Mouse (Mus musculus) thymus, postnatal 10 days (tissue): ENCODE results near the gene Zfp758.
"Not testable (repeated sequence)": the region's sequence is repeated elsewhere in the genome, so short reads cannot be mapped to it uniquely, and the experiment has no call there.

Experiments used
- DNase-seq, 2 experiments: peaks; one replicate each; pipeline ENCODE4 v3.0.0; 2021; ENCODE audit warnings: low spot score in 2 of 2

Gene Zfp758

GRCm38 (mm10) chr17:22361101-22361781 is at the start of gene Zfp758, which contains the start of gene Zfp944:
Gene Zfp758 (plus strand): TSS chr17:22361453.
Gene Zfp944 (minus strand): TSS chr17:22361400.
- DNase-seq: peak; percentile 14 to 19

GRCm38 (mm10) chr17:22314219-22314618 is 47.0 kb upstream of the Zfp758 start:
- peak in 1 of 2 experiments; percentile 5 for DNase-seq

- DNase-seq: peak; percentile 84
These were observed 46.5 kb upstream of the Zfp758 start, which contains the start of gene CT030661.1 for GRCm38 (mm10) chr17:22314730-22315226. Gene CT030661.1 (minus strand): TSS chr17:22314837.

- DNase-seq: not testable (repeated sequence)
These were observed 46.0 kb upstream of the Zfp758 start for GRCm38 (mm10) chr17:22315247-22315646.

GRCm38 (mm10) chr17:22352794-22353193 is 8.5 kb upstream of the Zfp758 start:
- peak; percentile 7 to 53 for DNase-seq

- peak in 1 of 2 experiments; percentile 2 for DNase-seq
These were observed 681 bp upstream of the Zfp758 start for GRCm38 (mm10) chr17:22360572-22360971.

DNA sequence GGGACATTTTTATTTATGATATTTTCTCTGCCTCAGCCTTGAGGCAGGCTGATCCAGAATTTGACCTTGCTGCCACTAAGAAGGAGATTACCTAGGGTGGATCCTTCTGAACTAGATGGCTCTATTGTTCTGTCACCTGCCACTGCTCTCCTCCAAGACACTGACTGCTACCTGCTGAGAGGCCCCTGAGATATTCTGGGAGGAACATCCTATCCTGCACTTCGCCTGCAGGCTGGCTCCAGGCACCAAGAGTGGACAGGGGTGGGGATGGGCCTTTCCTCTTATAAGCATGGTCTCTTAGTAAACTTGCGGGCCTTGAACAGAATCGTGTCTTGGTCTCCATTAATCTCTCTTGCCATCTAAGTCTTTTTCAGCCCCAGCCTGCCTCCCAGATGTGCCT is 2.6 kb downstream of the Zfp758 start:
- DNase-seq: no peak

DNA sequence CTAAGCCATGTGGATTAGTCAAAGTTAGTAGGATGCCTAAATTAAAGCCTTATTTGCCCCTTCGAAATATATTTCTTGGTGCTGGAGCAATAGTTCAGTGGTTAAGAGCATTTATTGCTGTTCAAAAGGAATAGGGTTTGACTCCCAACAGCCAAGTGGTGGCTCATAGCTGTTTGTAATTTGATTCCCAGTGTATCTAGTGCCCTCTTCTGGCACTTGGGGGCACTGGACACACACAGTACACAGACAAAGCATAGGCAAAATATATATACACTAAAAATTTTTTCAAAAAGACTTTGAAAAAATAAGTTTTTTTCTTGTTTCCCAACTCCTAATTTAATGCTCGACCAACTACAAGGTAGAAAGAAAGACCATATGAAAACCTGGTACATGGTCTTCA is 49.5 kb downstream of the Zfp758 start:
- DNase-seq: peak in 1 of 2 experiments; percentile 20

DNA sequence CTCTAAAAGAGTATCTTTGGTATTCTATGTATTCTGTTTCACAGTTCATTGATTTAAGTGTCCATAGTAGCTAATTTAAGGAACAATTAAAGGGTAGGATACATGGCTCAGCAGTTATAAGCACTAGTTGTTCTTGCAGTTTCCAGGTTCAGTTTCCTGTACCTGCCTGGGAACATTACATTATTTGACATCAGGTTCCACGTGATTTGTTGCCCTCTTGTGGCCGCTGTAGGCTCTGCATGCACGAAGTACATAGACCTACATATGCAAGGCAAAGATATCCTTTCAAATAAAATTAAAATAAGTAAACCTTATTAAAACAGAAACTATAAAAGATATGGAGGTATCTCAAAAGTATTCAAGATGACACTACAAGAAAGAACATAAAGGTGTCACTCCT is 56.3 kb downstream of the Zfp758 start:
- peak; percentile 25 to 64 for DNase-seq

GRCm38 (mm10) chr17:22423952-22424617 is 62.8 kb downstream of the Zfp758 start, which contains the start of gene Zfp946:
Gene Zfp946 (plus strand): TSS chr17:22424222.
- DNase-seq: peak; percentile 59 to 64

GRCm38 (mm10) chr17:22424636-22425354 is 63.5 kb downstream of the Zfp758 start:
- no peak for DNase-seq
